Mouse (Mus musculus): ENCODE results near the gene Fh1. TPM values are rescaled to one million over a fixed set of nuclear protein-coding genes. Genes with fewer than 3 reads are reported as not detected.

The Fh1 gene
- total RNA-seq (2015) (162 and 179 TPM in 2 replicates), total RNA-seq (2017) (104 and 121 TPM in 2 replicates)

- ATAC-seq (replicated peaks; ENCODE audit: poor library complexity): peak; percentile 91
These were observed at the start of gene Fh1 for GRCm38 (mm10) chr1:175625257-175625879. Gene Fh1, minus strand, starts transcription at chr1:175625635.

DNA sequence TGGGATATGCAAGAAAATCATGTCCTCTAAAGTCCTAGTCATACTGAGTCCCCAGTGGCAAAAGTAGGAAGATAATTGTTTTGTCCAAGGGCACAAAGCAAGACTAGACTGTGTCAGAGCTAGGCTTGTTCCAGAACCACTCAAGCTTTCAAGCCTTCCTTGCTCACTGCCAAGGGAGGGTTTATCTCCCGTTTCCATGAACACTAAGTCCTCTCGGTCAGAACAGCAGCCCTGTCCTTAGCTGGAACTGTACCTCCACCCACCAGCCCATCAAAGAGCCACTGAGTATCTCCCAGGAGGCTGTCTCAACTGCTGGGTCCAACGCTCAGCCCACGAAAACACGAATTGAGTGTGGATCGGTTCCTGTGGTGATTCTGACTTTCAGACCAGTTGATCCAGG is 49.7 kb upstream of the Fh1 start:
- ATAC-seq (replicated peaks; ENCODE audit: poor library complexity): no peak

DNA sequence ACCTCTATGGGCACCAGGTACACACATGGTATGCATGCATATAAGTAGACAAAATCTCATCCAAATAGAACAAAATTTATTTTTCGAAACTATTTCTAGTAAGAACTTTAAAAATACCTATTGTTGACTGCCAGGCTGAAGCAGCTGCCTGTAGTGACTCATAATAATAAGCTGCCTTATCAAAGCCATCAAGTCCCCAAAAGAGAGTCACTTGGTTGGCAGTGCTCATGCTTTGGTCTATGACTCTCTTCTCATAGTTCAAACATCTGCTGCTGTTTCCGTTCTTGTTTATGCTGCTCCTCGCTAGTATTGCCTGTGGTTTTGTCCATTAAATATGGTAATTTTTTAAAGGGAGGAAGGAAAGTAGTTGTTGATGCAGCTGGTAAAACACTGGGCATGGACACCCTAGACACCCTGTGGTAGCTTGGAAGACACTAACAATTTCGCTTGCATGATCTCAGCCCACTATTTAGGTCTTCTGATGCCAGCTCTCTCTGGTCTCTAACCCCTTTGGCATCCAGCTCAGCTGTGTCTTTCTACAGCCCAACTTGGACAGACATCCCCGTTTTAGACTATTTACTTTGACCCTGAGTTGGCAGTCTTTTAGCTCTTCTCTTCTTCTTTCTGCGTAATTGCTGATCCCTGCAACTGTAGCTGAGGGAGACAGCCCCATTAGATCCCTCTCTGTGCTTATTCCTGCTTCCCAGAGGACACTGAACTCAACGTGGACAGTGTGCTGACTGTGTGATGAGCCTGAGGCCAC is 48.3 kb upstream of the Fh1 start:
- no peak for ATAC-seq (replicated peaks; ENCODE audit: poor library complexity)

- ATAC-seq (replicated peaks; ENCODE audit: poor library complexity): peak; percentile 42
These were observed 46.2 kb upstream of the Fh1 start for GRCm38 (mm10) chr1:175671626-175672025.

- ATAC-seq (replicated peaks; ENCODE audit: poor library complexity): no peak
These were observed 44.6 kb upstream of the Fh1 start for GRCm38 (mm10) chr1:175670042-175670441.

GRCm38 (mm10) chr1:175669456-175669855 is 44.0 kb upstream of the Fh1 start:
- ATAC-seq (replicated peaks; ENCODE audit: poor library complexity): no peak

- peak; percentile 96 for ATAC-seq (replicated peaks; ENCODE audit: poor library complexity)
These were observed 43.4 kb upstream of the Fh1 start for GRCm38 (mm10) chr1:175668666-175669405.

- ATAC-seq (replicated peaks; ENCODE audit: poor library complexity): peak; percentile 89
These were observed 34.5 kb upstream of the Fh1 start for GRCm38 (mm10) chr1:175659900-175660299.

DNA sequence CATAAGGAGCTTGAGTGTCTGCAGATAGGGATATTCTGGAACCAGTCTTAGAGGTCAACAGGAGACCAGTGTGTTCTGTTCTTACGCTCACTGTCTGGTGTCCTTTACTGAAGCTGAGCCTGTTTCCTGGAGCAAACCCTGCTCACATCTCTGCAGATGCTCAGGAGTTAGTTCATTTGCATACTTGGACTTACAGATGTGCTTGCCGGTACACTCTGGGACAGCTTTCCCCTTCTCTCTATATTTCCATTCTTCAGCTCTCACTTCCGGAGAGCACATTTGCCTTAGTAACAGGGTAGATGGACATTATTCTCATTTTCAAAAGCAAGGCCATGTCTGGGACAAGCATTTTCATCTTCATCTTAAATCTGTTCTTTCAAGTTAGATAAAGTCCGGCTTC is 23.2 kb upstream of the Fh1 start:
- ATAC-seq (replicated peaks; ENCODE audit: poor library complexity): no peak

DNA sequence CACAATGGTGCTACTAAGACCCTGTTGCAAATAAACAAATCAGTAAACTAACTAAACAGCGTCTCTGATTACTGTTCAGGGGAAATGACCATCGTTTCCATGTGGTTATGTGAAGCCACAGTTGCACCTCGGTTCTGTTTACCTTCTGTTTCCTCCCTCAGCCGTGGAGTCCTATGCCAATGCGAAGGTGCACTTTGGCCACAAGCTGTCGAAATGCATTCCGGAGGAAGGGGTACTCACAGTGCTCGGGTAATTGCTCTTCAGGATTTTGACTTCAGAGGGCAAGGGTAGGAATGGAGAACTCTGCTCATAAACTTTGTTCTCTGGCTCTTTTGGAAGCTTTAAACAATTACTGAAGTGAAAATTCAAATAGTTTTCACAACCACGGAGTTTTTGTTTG is 21.5 kb upstream of the Fh1 start:
- ATAC-seq (replicated peaks; ENCODE audit: poor library complexity): peak; percentile 79

GRCm38 (mm10) chr1:175643496-175644265 is 18.2 kb upstream of the Fh1 start:
- peak; percentile 13 for ATAC-seq (replicated peaks; ENCODE audit: poor library complexity)

- peak; percentile 55 for ATAC-seq (replicated peaks; ENCODE audit: poor library complexity)
These were observed 15.2 kb upstream of the Fh1 start for GRCm38 (mm10) chr1:175640435-175641150.

DNA sequence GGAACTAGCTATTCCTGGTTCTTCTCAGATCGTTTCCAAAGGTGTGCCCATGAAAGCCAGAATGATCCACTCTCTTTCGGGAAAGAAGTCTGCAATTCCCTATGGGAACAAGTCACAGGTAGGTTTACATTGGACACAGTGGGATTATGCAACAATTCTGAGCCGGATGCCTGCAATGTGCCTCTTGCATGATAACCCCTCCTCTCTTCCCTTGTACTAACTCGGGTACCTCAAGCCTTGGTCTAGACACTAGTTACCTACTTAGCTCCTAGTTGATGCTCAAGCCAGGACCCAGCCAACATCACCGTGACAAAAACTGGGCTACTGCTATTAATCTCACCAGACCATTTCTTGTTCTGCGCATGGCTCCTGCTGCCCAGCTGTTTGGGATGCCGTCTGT is 13.6 kb upstream of the Fh1 start:
- no peak for ATAC-seq (replicated peaks; ENCODE audit: poor library complexity)

DNA sequence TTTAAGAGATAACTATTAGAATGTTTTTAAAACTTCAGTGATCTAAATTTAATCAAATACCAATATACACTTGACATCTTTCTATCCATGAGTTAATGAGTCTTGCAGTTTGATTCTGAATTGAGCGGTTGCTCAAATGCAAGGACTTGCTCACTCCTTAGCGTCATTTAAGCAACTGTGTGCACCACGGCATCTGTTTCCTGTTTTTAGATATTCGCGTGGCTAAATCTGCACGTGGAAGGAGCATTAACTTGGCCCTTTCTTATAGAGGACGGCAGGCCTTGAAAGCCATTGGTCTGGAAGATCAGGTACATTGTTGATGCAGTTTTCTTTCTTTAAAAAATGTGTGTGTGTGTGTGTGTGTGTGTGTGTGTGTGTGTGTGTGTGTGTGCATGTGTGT is 12.2 kb upstream of the Fh1 start:
- peak; percentile 68 for ATAC-seq (replicated peaks; ENCODE audit: poor library complexity)

DNA sequence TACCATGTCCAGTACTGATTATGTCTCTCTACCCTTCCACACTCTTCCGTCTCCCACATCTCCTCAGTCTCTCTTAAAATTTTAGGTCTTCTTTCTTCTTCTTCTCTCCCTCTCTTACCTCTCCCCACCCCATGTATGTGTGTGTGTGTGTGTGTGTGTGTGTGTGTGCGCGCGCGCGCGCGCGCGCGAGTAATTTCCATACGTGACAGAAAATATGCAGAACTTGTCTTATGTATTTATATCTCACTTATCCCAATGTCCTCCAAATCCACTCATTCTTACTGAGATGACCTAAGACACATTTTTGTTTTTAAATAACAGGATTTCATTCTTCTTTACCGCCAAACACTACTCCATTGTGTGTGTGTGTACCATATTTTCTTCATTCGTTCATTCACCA is 7.0 kb upstream of the Fh1 start:
- ATAC-seq (replicated peaks; ENCODE audit: poor library complexity): no peak

DNA sequence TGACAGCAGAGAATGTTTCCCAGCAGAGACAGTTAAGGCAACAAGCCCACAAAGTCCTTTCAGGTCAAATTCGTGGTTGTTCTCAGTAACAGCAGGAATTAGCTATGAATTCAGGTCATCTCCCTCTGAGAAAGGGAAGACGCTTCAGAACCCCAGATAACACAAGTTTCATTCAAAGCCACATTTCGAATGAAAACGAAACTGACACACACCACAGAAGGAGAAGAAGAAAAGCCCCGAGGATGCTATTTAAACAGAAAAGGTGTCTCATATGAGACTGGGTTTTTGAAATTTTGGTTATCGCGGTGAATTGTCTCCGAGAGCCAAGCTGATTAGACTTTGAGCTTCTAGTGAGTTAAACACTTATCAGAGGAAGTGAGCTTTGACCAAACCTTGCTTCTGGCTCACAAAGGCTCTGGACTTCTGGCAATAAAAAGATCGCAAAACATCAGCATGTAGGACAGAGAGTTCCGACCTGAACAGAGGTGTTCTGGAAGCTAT is 6.3 kb upstream of the Fh1 start:
- ATAC-seq (replicated peaks; ENCODE audit: poor library complexity): peak; percentile 69

- ATAC-seq (replicated peaks; ENCODE audit: poor library complexity): peak; percentile 40
These were observed 5.6 kb upstream of the Fh1 start for GRCm38 (mm10) chr1:175631080-175631479.

- no peak for ATAC-seq (replicated peaks; ENCODE audit: poor library complexity)
These were observed 4.9 kb upstream of the Fh1 start for GRCm38 (mm10) chr1:175630345-175630744.

DNA sequence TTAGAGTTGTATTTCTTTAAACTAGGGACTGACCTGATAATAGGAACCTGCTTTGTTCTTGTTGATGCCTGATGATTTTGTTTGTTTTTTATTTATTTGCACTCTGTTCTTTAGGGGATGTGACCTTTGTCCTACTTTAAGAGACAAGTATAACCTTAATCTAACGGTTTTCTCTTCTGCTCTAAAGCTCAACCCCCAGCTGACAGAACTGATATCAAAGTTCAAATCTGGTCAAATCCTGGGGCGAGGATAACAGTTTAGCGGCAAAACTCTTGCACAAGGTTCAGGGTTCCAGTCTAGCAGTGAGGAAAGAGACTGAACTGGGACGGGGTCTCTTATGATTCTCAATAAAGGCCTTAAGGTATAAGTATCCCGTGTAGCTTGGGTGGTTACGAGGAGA is 3.8 kb upstream of the Fh1 start:
- ATAC-seq (replicated peaks; ENCODE audit: poor library complexity): no peak

GRCm38 (mm10) chr1:175625990-175626692 is 706 bp upstream of the Fh1 start:
- peak; percentile 48 for ATAC-seq (replicated peaks; ENCODE audit: poor library complexity)
